Mouse (Mus musculus): ENCODE results near the gene Ndufs7. TPM values are rescaled to one million over a fixed set of nuclear protein-coding genes. Genes with fewer than 3 reads are reported as not detected.
"Not testable (repeated sequence)": the region's sequence is repeated elsewhere in the genome, so short reads cannot be mapped to it uniquely, and the experiment has no call there.

Ndufs7 gene
- total RNA-seq (2018; cell fraction: chromatin; rRNA removed), result 10 to 100 TPM in 25 of 26 experiments, 1 to 10 TPM in 1; 7.7 to 70.5 (median 32.8) TPM
- 100 to 1,000 TPM in 16 of 26 experiments, 10 to 100 TPM in 10; 77.8 to 131 (median 102) TPM for total RNA-seq (2018; cell fraction: cytosol; rRNA removed)
- total RNA-seq (2018; cell fraction: nucleus; rRNA removed), result 10 to 100 TPM; 16.9 to 69.3 (median 39.0) TPM
- 31.2 to 113 TPM (median 79.8 TPM) in 3 replicates for polyA plus RNA-seq (2018)

GRCm38 (mm10) chr10:80248971-80249640, at the start of gene Ndufs7:
Gene Ndufs7, plus strand, starts transcription at chr10:80249121.
- H3K27ac ChIP-seq, result peak within 1 kb of the TSS; percentile 64
- H3K79me2 ChIP-seq (ENCODE audit: inconsistent target), result peaks cover 42% of the 10 kb centered on the region
- under 1% methylated on average over 53 of the region's 53 CpGs for WGBS (ENCODE audit: missing documents)
- H3K36me3 ChIP-seq (ENCODE audit: inconsistent target), result peaks cover 14% of the 10 kb centered on the region
- peak within 1 kb of the TSS; percentile 99 for H3K4me3 ChIP-seq (ENCODE audit: inconsistent target)

- H3K4me3 ChIP-seq (ENCODE audit: inconsistent target), result no peak overlapping the region
- 62% methylated on average over 3 of the region's 3 CpGs for WGBS (ENCODE audit: missing documents)
These were observed 49.4 kb upstream of the Ndufs7 start for GRCm38 (mm10) chr10:80199440-80200008.

GRCm38 (mm10) chr10:80200485-80200884, 48.4 kb upstream of the Ndufs7 start:
- Histone ChIP-seq H3K27ac (no peak overlapping the region), H3K79me2 (ENCODE audit: inconsistent target) (no peaks in the 10 kb centered on the region), H3K36me3 (ENCODE audit: inconsistent target) (no peaks in the 10 kb centered on the region), H3K4me3 (ENCODE audit: inconsistent target) (no peak overlapping the region)
- 83% methylated on average over 6 of the region's 6 CpGs for WGBS (ENCODE audit: missing documents)

More at GRCm38 (mm10) chr10:80199440-80200008, 49.4 kb upstream of the Ndufs7 start:
- H3K36me3 ChIP-seq (ENCODE audit: inconsistent target), result no peaks in the 10 kb centered on the region
- no peaks in the 10 kb centered on the region for H3K79me2 ChIP-seq (ENCODE audit: inconsistent target)
- H3K27ac ChIP-seq, result no peak overlapping the region

GRCm38 (mm10) chr10:80204055-80204454, 44.9 kb upstream of the Ndufs7 start:
- no peak overlapping the region for H3K4me3 ChIP-seq (ENCODE audit: inconsistent target)
- no peaks in the 10 kb centered on the region for H3K36me3 ChIP-seq (ENCODE audit: inconsistent target)
- 79% methylated on average over 7 of the region's 7 CpGs for WGBS (ENCODE audit: missing documents)

GRCm38 (mm10) chr10:80207201-80207600, 41.7 kb upstream of the Ndufs7 start:
- no peak overlapping the region for H3K4me3 ChIP-seq (ENCODE audit: inconsistent target)
- WGBS (ENCODE audit: missing documents), result 90% methylated on average over 1 of the region's 1 CpGs
- no peaks in the 10 kb centered on the region for H3K36me3 ChIP-seq (ENCODE audit: inconsistent target)
- no peak overlapping the region for H3K27ac ChIP-seq
- H3K79me2 ChIP-seq (ENCODE audit: inconsistent target), result no peaks in the 10 kb centered on the region

More at GRCm38 (mm10) chr10:80204055-80204454, 44.9 kb upstream of the Ndufs7 start:
- no peak overlapping the region for H3K27ac ChIP-seq
- no peaks in the 10 kb centered on the region for H3K79me2 ChIP-seq (ENCODE audit: inconsistent target)

GRCm38 (mm10) chr10:80207676-80208075, 41.2 kb upstream of the Ndufs7 start:
- Histone ChIP-seq H3K27ac (no peak overlapping the region), H3K36me3 (ENCODE audit: inconsistent target) (no peaks in the 10 kb centered on the region), H3K79me2 (ENCODE audit: inconsistent target) (no peaks in the 10 kb centered on the region), H3K4me3 (ENCODE audit: inconsistent target) (no peak overlapping the region)
- 93% methylated on average over 10 of the region's 10 CpGs for WGBS (ENCODE audit: missing documents)

- 90% methylated on average over 4 of the region's 4 CpGs for WGBS (ENCODE audit: missing documents)
- no peak overlapping the region for H3K4me3 ChIP-seq (ENCODE audit: inconsistent target)
- no peaks in the 10 kb centered on the region for H3K36me3 ChIP-seq (ENCODE audit: inconsistent target)
- H3K79me2 ChIP-seq (ENCODE audit: inconsistent target), result no peaks in the 10 kb centered on the region
- H3K27ac ChIP-seq, result no peak overlapping the region
These were observed 40.7 kb upstream of the Ndufs7 start for GRCm38 (mm10) chr10:80208248-80208647.

- H3K36me3 ChIP-seq (ENCODE audit: inconsistent target), result no peaks in the 10 kb centered on the region
- WGBS (ENCODE audit: missing documents), result 94% methylated on average over 24 of the region's 24 CpGs
- no peak overlapping the region for H3K27ac ChIP-seq
- H3K4me3 ChIP-seq (ENCODE audit: inconsistent target), result no peak overlapping the region
- no peaks in the 10 kb centered on the region for H3K79me2 ChIP-seq (ENCODE audit: inconsistent target)
These were observed 40.0 kb upstream of the Ndufs7 start for GRCm38 (mm10) chr10:80208841-80209371.

GRCm38 (mm10) chr10:80211547-80212103, 37.3 kb upstream of the Ndufs7 start:
- H3K36me3 ChIP-seq (ENCODE audit: inconsistent target); H3K4me3 ChIP-seq (ENCODE audit: inconsistent target); H3K27ac ChIP-seq; H3K79me2 ChIP-seq (ENCODE audit: inconsistent target): not testable (repeated sequence)
- WGBS (ENCODE audit: missing documents), result 25% methylated on average over 2 of the region's 7 CpGs

- 45% methylated on average over 15 of the region's 16 CpGs for WGBS (ENCODE audit: missing documents)
- no peaks in the 10 kb centered on the region for H3K79me2 ChIP-seq (ENCODE audit: inconsistent target)
- H3K4me3 ChIP-seq (ENCODE audit: inconsistent target), result no peak overlapping the region
- H3K36me3 ChIP-seq (ENCODE audit: inconsistent target), result no peaks in the 10 kb centered on the region
- peak overlapping the region; percentile 53 for H3K27ac ChIP-seq
These were observed 33.7 kb upstream of the Ndufs7 start for GRCm38 (mm10) chr10:80215048-80215772.

GRCm38 (mm10) chr10:80220676-80221075, 28.2 kb upstream of the Ndufs7 start:
- WGBS (ENCODE audit: missing documents), result 92% methylated on average over 5 of the region's 9 CpGs
- no peak overlapping the region for H3K27ac ChIP-seq
- H3K79me2 ChIP-seq (ENCODE audit: inconsistent target), result no peaks in the 10 kb centered on the region
- no peaks in the 10 kb centered on the region for H3K36me3 ChIP-seq (ENCODE audit: inconsistent target)
- H3K4me3 ChIP-seq (ENCODE audit: inconsistent target), result no peak overlapping the region

GRCm38 (mm10) chr10:80223137-80223536, 25.8 kb upstream of the Ndufs7 start:
- not testable (repeated sequence) for H3K79me2 ChIP-seq (ENCODE audit: inconsistent target); H3K4me3 ChIP-seq (ENCODE audit: inconsistent target); H3K36me3 ChIP-seq (ENCODE audit: inconsistent target)
- 0 out of 2 replicates have a peak overlapping the region, but pooled peaks have one; percentile 17 for H3K27ac ChIP-seq
- WGBS (ENCODE audit: missing documents), result 6% methylated on average over 2 of the region's 2 CpGs

- Histone ChIP-seq H3K36me3 (ENCODE audit: inconsistent target) (peaks cover 14% of the 10 kb centered on the region; the same call in 1 of the 2 replicates), H3K79me2 (ENCODE audit: inconsistent target) (peaks cover 6% of the 10 kb centered on the region), H3K4me3 (ENCODE audit: inconsistent target) (peak overlapping the region; percentile 13; the same call in 1 of the 2 replicates), H3K27ac (peak overlapping the region; percentile 42)
- 2% methylated on average over 14 of the region's 14 CpGs for WGBS (ENCODE audit: missing documents)
These were observed 22.9 kb upstream of the Ndufs7 start for GRCm38 (mm10) chr10:80226071-80226415.

Data from macrophage (primary cell).